Mouse (Mus musculus) megakaryocyte, embryonic 14.5 days (primary cell): Measurements from ENCODE around the gene Tifa.

Experiments used
- FLI1 ChIP-seq: IDR thresholded peaks from 2 replicates; pipeline ENCODE4 v1.6.1; 2012; ENCODE audit warnings: low read length, inconsistent platforms, mixed read lengths
- GATA1 ChIP-seq: IDR thresholded peaks from 3 replicates; pipeline ENCODE4 v1.6.1; 2012; ENCODE audit warnings: mixed read lengths, low read length, inconsistent platforms, borderline replicate concordance

- no peak for TF ChIP-seq GATA1
- no peak for TF ChIP-seq FLI1
These were observed 8.7 kb upstream of the Tifa start for GRCm38 (mm10) chr3:127780921-127781320.
